Mouse (Mus musculus): ENCODE results near the gene Vwa8.

Gene Vwa8

DNA sequence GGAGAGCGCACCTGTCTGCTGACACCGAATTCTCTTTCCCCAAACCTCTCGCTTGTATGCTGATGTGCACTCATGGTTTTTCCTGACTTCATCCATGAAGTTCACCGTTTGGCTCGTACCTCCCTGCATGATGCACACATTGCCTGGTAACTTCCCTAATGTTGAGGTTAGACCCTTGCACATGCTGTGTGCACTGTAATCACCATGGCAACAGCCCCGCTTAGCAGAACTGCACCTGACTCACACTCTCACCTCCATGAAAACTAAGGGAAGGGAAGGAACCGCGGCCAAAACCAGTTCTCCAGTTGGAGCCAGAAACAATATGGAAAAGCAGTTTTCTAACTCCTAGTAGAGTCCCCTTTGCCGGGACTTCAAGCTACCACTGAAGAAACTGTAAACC, 294.8 kb downstream of the Vwa8 start:
- no peak for DNase-seq (ENCODE audit: low spot score in 2 of 2)

DNA sequence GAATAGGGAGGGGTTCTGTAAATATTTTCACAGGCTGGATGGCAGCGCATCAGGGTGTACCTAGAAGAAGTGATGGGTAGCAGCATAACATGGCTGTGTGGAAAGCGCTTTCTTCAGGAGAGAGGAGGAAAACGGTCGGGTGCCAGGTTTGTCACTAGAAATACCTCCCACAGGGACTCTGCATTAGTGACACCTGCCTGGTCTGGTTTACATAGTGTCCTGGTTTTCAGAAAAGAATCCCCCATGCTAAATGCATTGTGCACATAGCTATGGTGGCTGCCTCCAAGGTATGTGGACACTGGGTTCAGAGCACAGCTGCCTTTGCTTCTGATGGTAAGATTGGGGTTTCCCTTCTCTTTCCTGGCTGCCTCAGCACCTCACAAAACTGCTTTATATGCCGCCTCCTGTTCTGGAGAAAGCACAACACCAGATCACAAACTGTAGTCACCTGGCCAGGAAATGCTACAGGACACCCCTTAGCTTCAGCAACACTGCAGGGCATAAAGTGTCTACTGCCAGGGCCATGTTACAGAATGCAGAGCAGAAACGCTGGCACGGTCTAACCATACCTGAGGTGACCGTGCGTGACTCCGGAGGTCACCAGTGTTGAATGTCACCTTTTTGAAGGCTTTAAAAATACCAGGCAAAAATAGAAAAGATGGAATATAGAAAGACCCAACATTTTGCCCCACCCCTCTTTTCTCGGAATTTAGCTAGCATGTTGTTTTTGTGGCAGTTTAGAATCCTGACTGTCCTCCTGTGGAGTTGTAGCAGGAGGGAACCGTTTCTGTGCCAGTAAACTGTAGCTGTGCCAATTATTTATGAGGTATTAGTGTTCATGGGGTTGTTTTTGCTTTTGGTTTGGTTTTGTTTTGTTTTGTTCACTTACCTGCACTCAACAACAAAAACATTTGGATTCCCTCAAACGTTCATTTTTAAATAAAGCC, 295.7 kb downstream of the Vwa8 start:
- no peak for DNase-seq (ENCODE audit: low spot score in 2 of 2)

DNA sequence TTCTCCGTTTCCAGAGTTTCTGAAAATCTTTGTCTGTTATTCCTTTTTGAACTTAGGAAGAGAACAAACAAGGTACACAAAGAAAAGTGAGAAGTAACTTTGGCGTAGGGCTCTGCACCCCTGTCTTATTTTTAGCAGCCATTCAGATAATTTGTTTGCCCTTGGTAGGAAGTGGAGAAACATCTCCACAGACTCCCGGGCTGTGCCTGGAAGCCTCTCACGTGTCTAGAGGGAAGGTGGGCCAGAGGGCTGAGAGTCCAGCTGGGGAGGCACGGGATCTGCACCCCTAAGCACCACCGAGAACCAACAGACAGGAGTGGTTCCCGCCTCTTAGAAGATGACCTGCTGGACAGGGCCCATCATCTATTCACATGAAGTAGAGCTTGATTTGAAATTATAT, 302.9 kb downstream of the Vwa8 start:
- no peak for DNase-seq (ENCODE audit: low spot score in 2 of 2)

DNA sequence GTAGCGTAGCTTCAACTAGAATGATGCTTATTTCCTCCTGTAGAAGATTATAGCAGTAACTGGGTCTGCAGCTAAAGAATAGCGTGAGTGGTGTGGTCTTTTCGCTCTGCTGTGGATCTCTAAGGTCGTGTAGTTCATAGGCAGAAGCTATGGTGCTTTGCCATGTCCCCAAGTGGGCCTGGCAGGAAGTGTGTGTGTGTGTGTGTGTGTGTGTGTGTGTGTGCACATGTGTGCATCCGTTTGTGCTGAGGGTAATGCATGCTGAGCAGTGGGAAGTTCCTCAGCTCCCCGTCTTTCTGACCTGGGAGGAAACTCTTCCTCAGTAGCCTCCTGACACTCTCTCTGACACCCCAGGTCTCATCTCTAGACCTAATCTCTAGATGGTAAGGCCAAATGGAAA, 305.0 kb downstream of the Vwa8 start:
- peak; percentile 46 to 58 for DNase-seq (ENCODE audit: low spot score in 2 of 2)

DNA sequence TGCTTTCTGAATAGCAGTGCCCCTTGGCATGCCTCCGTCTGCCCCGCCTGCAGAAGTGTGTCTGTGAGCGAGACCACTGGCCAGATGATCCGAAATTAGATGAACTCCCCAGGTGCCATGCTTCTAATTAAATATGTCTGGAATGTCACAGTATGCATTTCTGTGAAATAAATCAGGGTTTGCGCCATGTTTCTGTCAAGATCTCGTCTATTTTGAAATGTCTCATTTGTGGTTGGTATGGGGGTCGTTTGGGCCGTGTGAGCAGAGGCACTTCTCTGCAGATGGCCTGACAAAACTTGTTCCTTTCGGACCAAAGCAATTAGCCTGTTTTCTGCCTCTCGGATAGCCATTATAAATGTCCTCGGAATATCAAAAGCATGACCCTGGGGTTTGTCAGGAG, 306.1 kb downstream of the Vwa8 start:
- DNase-seq (ENCODE audit: low spot score in 2 of 2) = no peak

DNA sequence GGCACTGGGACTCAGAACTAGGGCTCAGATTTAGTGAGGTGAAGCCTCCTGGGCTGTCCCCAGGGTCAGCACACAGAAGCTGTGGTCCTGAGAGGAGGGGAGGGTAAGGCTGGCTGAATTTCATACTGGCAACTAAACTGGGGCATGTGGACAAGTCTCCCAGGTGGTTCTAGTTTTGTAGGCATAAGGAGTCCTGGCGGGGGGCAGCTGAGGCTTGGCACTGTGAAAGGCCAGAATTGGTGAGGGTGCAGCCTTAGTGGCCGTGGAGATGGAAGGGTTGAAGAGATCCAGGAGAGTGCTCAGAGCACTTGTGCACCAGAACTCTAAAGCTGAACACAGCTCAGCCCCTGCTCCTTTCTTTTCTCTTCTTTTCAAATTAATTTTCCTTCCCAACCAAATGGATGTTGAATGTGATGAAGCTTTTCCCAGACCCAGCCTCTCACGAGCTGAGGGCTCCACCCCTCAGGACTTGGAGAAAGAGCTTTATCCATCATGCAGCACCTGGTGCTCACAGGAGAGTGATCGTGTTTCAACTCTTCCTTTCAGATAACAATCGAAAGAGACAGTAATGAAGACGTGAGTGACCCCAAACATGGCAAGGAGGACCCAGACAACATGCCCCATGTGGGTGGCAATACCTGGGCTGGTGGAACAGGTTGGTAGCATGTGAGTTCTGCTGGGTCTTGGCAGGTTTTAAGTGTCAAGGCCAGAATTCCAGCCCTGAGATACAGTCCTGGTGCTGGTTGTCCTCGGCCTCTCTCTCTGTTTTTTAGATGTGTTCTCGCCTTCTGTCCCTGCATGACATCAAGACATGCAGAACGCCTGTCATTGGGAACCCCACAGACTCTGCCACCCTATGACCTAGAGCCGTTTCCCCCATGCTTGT, 307.9 kb downstream of the Vwa8 start:
- no peak for DNase-seq (ENCODE audit: low spot score in 2 of 2)

DNA sequence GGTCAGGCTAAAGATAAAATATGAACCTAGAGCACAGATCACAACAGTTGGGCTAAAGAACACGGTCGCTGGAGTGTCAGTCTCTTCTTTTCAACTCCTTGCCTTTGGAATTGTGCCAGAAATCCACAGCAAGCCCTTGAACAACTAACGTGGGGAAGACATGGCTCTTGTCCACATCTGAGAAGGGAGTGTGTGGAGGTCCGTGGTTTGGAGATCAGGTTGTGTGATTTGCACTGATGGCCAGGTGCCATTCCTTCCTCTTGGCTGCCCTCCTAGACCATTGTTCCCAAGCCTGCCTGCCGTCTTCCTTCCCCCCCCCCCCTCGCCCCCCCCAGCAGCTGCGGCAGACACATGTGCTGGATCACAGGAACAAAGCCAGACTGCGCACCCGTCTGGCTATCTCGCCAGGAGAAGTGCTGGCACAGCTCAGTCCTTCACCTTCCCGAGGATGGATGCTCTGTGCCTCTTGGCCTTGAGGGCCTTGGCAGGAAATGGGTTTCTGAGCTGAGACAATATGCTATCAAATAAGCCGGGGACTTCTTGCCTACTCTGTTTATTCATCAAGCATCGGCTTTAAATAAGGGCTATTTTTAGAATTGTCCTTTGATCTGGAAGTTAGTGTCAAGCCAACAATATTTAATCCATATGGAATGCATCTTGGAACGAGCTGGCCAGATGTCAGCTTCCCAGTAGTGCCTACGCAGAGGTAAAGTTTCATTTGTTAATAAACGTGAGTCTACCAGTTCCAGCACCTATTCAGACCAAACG, 308.8 kb downstream of the Vwa8 start:
- DNase-seq (ENCODE audit: low spot score in 2 of 2) = no peak

DNA sequence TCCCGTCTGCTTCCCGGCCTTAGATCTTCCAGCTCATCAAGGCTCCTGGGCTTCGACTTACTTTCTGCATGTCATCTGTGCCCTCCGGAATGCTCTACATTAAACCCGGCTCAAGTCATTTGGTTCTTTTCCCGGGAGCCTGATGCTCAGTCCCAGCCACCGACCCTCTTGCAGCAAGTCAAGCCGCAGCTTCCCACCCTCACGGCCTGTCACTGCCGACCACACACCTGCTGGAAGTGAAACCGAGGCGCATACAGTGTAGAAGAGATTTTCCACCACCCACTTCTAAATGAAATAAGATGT, 309.3 kb downstream of the Vwa8 start:
- DNase-seq (ENCODE audit: low spot score in 2 of 2) = no peak

DNA sequence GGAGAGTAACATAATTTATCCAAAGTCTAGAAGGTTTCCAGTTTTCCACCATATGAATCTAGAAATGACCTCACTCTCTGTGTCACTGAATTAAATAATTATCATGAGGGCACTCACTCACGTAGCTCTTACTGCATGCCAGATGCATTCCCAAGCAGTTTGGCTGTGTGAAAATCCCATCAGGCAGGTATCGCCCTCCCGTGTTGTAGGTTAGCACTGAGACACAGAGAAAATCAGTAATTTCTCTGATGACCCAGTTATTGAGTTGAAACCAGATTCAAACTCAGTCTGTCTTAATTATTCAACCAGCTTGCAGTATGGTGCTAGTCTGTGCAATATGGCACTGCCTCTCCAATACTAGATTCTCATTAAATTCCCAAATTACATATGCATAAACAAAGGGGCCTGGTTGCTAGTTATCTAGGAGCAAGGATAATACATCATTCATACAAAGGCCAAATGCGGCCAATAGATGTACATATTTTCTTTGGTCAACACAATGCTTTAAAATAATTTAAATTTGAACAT, 309.9 kb downstream of the Vwa8 start:
- no peak for DNase-seq (ENCODE audit: low spot score in 2 of 2)

DNA sequence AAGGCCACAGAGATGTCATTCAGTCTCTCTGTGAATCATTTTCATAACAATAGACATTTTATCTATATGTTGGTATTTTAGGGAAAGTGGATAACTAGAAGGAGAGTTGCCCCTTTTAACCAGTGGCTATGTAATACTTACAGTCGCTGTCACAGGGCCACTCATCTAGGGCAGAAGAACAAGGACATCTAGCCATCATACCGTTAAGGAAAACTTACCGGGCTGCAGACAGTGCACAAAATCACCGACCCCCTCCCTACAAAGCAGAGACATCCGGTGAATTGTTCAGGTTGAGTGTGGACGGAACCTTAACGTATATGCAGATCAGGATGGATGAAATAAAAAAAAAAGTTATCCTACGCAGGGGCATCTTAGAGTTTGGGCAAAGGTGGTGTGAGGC, 310.6 kb downstream of the Vwa8 start:
- DNase-seq (ENCODE audit: low spot score in 2 of 2) = no peak

DNA sequence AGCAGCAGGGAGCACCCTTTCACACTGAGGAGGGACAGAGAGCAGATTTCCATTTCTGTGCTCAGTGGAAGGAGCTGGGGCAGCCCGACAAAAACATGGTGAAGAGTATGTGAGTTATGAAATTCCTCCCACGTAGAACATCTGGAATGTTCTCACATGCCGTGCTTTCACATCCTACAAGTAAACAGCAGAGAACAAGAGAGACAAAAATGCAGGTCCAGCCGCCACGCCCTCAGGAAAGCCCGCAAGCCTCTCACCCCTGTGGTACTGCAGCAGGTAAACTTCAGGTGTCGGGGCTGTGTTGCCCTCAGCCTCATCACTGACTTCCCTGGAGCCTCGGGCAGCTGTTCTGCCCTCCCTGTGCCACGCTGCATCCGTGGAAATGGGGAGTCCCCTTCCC, 311.6 kb downstream of the Vwa8 start:
- DNase-seq (ENCODE audit: low spot score in 2 of 2) = no peak

DNA sequence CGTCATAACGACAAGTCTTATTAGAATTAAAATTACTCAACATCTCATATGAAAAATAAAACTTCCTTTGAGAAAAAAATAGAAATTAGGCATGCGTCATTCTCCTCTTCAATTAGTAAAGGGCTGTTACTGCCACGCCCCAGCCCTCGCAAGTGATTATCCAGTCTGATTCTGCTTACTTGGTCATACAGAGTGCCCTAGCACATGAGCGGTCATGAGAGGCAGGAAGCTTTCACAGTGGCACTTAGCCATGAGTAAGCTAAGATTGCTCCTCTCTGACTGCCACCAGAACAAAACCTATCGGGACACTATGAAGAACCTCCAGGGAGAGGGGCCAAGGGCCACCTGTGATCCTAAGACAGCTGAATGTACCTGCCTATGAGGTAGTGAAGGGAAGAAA, 312.1 kb downstream of the Vwa8 start:
- no peak for DNase-seq (ENCODE audit: low spot score in 2 of 2)

DNA sequence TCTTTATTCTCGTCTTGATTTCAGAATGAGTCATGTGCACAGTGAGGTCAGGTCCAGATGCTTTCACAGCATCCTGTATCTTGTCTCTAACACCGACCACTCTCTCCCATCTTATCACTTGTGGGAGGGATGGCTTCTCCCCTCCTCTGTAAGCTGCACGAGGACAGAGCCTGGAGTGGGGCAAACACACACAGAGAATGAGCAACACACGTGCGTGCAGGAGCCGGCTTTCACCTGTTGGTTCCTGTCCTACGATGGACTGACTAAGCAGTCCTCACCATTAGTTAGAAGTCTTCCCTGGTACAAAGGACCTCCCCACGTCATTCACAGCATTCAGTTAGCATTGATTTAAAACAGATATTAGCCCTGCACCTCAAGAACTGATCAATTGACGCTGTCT, 312.9 kb downstream of the Vwa8 start:
- no peak for DNase-seq (ENCODE audit: low spot score in 2 of 2)

DNA sequence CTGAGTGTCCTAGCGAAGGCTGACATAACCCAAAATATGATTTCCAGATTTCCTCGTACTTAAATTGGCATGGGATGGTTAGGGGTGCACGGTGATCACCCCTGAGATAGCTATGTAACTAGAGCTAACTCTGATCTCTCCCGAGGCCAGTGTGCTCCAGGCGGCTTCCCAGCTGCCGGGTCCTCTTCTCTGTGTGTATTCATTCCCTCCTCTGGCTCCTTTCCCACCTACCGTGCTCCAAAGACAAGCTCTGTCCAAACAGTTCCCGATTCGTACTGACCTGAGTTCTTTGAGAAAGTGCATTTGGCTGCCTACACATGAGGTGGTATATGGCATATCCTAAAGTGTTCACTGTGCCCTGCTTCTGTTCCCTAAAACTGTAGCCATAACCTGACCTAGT, 313.8 kb downstream of the Vwa8 start:
- DNase-seq (ENCODE audit: low spot score in 2 of 2) = no peak

DNA sequence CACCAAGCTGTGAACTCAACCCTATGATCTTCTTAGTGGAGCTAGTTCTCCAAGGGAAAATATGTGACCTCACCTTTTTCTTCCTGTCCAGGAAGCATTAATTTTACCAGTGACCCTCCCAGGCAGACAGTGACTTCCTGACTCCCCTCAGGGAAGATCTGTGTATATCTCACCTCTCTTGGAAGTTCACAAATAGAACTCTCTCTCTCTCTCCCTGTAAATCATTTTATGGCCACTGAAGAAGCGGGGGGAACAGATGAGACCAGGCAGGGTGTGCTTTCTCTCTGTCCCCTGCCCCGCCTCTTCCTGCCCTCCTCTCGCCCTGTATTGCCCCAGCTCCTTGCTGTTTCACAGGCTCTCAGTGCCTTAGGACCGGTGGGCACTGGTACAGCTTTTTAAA, 315.5 kb downstream of the Vwa8 start:
- no peak for DNase-seq (ENCODE audit: low spot score in 2 of 2)

DNA sequence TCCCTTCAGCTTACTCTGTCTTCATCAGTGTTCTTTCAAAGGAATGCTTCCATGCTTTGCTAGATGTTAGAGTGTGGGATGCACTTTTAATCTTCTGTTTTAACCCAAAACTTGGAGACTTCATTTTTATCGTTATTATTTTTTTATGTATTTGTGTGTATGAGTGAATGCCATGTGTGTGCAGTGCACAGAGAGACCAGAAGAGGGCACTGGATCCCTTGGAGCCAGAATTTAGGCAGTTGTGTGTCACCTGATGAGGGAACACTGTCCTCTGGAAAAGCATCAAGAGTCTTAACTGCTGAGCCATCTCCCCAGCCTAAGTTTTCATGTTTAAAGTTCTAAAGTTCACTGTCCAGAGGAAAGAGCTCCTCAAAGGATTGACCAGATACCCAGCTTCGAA, 316.1 kb downstream of the Vwa8 start:
- DNase-seq (ENCODE audit: low spot score in 2 of 2) = peak; percentile 44 to 58

DNA sequence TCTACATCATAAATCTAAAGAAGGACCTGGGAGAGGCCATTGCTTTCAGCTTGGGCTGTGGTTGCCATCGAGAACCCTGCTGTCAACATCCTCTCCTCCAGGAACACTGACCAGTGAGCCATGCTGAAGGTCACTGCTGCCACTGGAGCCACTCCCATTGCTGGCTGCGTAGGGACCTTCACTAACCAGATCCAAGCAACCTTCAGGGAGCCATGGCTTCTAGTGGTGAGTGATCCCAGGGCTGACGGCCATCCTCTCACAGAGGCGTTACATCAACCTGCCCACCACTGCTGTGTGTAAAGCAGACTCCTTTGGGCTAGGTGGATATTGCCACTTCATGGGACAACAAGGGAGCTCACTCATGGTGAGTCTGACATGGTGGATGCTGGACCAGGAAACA, 325.7 kb downstream of the Vwa8 start:
- no peak for DNase-seq (ENCODE audit: low spot score in 2 of 2)

DNA sequence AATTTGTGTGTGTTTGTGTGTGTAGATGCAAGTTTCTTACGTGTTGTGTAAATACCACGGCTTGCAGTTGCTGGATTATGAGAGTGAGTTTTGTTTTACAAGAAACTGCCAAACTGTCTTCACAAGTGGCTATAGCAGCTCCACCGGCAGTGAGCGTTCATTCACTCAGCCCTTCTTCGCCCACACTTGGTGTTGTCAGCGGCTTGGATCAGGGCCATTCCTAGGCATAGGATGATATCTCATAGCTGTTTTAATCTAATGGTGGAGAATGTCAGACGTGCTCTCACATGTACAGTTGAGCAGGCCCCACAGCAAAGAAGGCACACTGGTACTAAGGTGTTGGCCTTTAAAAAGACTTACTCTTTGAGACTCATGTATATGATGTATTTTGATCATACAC, 328.9 kb downstream of the Vwa8 start:
- DNase-seq (ENCODE audit: low spot score in 2 of 2) = no peak

DNA sequence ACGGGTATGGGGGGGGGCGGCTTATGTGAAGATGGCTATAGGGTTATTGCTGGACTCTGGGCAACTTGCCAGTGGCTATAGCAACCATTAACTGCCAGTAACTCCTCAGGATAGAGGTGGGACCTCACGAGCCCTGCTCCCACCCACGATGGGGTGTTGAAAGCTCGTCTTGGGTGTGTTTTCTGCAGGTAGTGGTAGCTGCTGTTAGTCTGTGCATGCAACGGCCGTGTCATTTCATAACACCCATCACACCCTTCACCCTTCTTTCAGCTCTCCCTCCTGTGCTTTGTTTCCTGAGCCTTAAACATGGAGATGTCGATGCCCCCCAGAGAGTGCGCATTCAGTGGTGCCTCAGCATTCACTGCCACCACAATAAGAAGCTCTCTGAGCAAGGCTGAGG, 329.4 kb downstream of the Vwa8 start:
- DNase-seq (ENCODE audit: low spot score in 2 of 2) = no peak

DNA sequence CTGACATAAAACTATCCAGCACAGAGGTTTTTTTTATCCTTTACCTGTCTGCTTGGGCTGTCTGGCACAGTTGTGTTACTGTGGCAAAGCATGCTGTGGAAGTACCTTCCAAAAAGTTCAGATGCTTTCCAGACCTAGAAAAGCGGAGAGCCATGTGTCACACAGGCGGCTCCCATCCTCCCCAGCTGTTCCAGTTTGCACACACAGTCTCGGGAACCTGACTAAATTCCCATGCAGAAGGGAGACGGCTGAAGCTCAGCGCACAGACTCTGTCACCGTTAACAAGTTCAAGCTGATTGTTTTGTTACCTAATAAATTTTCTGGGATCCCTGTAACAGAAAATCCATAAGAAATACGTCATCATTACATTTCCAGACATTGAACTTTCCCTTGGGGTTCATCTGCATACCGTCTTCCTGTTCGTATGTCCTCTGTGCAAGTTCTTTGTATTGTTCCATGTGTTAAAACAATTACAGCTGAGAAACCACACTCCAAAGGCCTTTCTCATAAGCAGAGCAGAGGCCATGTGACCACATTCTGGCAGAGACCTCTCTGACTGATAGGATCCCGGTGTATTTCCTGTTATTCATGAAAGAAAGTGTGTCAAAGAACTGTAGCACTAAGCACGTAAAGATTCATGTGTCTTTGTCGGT, 331.4 kb downstream of the Vwa8 start:
- peak; percentile 57 for DNase-seq (ENCODE audit: low spot score in 2 of 2)

DNA sequence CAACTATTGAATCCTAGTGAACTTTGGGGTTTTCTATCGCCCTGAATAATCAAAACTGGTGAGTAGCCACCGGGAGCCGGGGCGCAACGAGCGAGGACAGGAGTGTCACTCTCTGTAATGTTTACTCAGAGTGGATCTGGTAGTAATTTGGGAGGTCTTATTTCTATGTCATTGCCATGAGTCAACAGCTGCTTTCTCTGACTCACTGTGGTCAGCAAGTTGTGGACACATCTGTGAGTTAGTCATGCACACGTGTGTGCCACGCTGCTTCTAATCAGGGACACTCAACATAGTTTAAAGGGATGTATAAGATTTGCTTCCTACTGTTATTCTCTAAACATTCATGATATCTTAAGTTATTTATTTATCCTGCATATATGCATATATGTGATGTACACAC, 332.9 kb downstream of the Vwa8 start:
- no peak for DNase-seq (ENCODE audit: low spot score in 2 of 2)

DNA sequence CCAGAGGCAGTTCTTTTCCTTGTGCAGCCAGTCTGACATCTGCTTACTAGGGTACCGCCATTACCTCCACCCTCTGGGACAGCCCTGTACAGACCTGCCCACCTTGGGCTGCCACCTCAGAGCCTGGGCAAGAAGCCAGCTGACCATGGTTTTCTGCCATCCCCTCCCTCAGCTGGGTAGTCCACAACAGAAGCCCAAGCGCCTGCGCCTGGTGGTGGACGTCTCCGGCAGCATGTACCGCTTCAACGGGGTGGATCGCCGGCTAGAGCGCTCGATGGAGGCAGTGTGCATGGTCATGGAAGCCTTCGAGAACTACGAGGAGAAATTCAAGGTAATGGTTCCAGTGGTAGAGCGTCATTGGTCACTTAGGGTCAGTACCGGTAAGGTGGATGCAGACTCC, 333.9 kb downstream of the Vwa8 start:
- DNase-seq (ENCODE audit: low spot score in 2 of 2) = no peak

Measured in thymus, postnatal 10 days (tissue).